Mouse (Mus musculus) testis, postnatal 10 days (tissue): ENCODE data around the gene Cpm.
"Not testable (repeated sequence)": the region's sequence is repeated elsewhere in the genome, so short reads cannot be mapped to it uniquely, and the experiment has no call there.

Experiments used
- DNase-seq: peaks from one replicate; pipeline ENCODE4 v3.0.0; 2021; ENCODE audit warnings: low spot score

Gene Cpm

DNA sequence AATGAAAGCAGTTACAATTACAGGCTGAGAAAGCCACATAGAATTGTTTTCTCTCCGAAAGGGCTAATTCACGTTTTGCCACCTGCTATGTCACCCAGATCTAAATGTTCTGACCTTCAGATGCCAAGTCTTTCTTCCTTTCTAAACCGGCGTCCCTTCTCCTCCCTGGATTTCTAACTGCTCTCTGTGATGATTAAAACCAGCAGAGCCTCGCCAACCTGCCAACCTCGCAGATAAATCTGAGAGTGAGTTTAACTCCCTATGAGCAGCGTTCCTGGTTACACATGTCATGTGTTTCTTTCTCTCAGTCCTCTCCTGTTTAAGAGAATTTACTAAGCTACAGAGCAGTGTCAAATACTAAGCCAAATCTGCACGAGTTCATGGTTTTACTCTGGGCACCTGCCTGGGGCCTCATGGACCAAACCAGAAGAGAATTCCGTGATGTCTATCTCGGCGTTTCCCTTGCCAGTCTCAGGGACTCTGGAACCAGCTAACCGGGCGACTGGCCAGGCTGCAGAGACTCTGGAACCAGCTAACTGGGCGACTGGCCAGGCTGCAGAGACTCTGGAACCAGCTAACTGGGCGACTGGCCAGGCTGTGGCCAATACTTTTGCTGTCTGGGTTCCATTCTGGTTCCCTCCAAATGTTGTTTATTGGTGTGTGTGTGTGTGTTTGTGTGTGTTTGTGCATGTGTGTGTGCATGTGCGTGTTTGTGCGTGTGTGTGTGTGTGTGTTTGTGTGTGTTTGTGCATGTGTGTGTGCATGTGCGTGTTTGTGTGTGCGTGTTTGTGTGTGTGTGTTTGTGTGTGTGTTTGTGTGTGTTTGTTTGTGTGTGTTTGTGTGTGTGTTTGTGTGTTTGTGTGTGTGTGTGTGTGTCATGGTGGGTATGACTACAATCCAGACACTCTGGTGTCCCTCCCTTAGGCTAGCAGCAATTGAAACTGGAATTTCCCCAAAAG lies 89.1 kb downstream of the Cpm start:
- peak; percentile 77 for DNase-seq

GRCm38 (mm10) chr10:117724136-117724718 lies 94.9 kb downstream of the Cpm start:
- no peak for DNase-seq

GRCm38 (mm10) chr10:117724804-117725361 lies 95.6 kb downstream of the Cpm start:
- DNase-seq, result no peak

- no peak for DNase-seq
Observed at GRCm38 (mm10) chr10:117725671-117726070, 96.4 kb downstream of the Cpm start.

- DNase-seq, result no peak
Observed at GRCm38 (mm10) chr10:117726350-117726749, 97.0 kb downstream of the Cpm start.

DNA sequence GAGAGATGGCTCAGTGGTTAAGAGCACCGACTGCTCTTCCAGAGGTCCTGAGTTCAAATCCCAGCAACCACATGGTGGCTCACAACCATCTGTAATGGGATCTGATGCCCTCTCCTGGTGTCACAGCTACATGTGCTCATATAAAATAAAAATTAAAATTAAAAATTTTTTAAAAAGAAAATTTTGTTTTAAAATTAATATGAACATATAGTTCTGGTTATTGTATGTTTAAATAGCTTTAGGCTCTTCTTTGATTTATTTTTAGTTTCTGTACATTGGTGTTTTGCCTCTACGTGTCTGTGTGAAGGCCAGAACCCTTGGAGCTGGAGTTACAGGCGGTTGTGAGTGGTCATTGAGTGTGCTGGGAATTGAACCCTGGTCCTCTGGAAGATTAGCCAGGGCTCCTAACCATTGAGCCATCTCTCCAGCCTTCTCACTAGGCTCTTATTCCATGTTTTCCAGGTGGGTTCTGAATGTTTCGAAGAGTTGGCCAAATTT lies 97.6 kb downstream of the Cpm start:
- no peak for DNase-seq

DNA sequence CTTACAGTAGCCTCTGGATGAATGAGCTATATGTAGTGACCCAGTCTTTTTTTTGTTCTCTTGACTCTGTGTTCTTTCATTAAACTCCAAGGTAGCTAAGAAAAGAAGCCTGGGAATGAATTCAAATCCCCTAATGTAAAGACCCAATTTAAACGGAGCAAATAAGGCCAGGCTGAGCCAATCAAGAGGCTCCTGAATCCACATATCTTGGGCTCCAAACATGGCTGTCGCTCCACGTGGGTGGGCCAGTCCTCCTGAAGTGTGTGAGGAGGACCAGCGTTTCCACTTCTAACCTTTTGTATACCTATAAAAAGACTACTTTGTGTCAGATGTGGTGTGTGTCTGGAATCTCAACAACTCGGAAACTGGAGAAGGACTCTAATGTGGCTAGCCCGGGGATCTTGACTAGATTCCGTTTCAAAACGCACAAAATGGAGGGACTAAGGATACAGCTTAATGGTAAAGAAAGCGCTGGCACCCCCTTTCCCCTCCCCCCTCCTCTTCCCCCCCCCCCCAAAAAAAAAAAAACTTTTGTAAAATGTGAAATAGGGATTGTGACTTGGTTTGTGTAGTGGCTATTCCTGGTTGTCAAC lies 98.3 kb downstream of the Cpm start:
- DNase-seq, result no peak

GRCm38 (mm10) chr10:117728574-117728973 lies 99.3 kb downstream of the Cpm start:
- no peak for DNase-seq

- DNase-seq, result no peak
Observed at GRCm38 (mm10) chr10:117729139-117729814, 100.0 kb downstream of the Cpm start.

GRCm38 (mm10) chr10:117730140-117730539 lies 100.8 kb downstream of the Cpm start:
- DNase-seq, result no peak

GRCm38 (mm10) chr10:117730637-117731203 lies 101.4 kb downstream of the Cpm start:
- DNase-seq, result no peak

- no peak for DNase-seq
Observed at GRCm38 (mm10) chr10:117731244-117732101, 102.2 kb downstream of the Cpm start.

GRCm38 (mm10) chr10:117732184-117732583 lies 102.9 kb downstream of the Cpm start:
- no peak for DNase-seq

- no peak for DNase-seq
Observed at GRCm38 (mm10) chr10:117732962-117733592, 103.8 kb downstream of the Cpm start.

GRCm38 (mm10) chr10:117733626-117734025 lies 104.3 kb downstream of the Cpm start:
- not testable (repeated sequence) for DNase-seq

DNA sequence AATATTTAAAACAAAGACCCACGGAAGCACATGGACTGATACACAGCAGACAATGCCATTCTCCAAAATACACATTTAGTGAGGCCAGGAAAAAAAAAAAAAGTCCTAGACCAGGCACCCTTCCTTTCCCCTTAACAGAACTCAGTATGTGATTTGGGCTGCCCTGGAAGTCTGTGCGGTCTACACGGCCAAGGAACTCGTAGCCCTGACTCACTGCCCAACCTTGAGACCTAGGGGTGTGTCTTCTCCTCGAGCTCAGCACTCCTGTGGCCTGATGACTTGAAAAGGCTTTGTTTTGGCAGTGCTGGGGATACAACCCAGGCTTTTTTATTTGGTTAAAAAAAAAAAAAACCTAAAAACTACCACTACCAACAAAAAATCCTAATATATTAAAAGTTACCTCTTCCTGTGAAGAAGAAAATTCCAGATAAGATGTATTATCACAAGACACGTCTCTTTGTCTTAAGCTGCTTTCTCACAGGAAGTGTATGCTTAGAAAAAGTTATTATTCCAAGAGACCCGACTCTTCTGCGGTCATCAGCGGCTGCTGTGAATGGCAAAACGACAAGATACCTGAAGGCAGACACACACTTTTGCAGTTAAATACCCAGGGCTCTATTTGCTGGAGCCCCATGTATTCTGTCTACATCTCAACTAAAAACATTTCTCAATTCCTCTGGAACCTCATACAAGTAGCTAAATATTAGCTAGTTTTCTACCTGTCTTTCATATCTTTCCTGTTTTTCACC lies 105.0 kb downstream of the Cpm start:
- DNase-seq, result not testable (repeated sequence)

DNA sequence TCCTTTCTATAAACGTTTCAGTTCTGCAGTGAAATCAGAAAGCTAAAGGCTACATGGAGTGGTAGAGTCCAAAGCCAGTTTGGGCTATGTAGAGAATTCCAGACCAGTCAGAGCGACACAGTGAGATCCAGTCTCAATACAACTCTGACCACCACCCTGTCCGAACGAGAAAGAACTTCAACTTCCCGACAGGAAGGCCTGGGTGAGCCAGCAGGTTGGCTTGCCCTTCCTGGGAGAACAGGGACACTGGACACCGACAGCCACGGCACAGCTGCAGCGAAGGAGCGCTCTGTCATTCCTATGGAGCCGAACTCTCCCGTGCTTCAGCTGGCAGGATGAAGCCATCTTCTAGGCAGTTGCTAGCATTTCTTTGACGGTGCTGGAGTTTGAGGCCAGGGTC lies 106.1 kb downstream of the Cpm start:
- not testable (repeated sequence) for DNase-seq

DNA sequence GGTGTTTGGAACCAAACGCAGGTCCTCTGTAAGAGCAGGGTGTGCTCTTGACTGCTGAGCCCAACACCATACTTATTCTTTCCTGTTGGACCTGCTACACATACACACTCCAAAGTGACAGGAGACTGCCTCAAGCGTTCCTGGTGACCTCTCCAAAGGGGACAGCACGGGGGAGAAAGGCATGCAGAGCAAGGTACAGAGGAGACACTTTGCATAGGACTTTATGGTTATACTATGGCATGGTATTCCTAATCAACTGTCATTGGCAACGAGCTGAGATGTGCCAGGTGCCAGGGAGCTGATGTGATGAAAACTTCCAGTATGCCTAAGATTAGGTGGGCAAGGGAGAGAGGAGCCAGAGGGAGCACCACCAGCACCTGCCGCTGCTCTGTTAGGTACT lies 107.3 kb downstream of the Cpm start:
- no peak for DNase-seq
